9 mouse cellular contexts compared by ENCODE assay signal in the genomic region with DNA sequence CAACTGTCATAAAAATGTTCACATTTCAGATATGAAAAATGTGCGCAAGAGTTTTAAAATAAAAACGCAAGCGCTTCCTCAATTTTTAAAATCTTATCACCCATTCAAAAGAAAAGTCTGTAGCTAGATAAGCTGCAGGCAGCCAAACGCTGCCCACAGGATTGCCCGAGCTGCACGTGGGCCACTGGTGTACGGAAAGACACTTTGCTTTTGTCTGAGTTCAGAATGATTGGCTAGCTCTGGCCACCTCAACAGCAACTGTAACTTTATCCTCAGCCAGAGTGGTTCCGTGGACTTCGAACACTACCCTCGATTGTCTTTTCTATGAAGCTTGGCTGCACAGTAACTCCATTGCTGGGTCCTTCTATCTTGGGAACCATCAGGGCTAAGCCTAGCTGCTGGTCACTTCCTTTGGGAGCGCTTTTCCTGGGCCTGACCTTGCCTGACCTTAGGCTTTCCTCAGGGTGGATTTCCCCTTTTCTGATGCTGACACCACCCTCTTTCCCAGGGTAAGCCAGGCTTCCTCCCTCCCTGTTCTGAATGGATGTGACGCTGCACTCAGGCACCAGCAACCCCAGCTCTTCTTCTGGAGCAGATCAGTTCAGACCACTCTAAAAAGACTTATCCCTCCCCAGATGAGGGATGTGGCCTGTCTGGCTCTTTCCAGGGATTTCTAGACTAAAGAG.
DNase-seq lines count a peak whose midpoint lies in the region; ATAC-seq and TF ChIP-seq lines count a peak whose summit lies in the region.
"Had no signal": no experiment of that assay in that cellular context is flagged by ENCODE, and none has a peak within 500 bp of the region (broad histone marks: within the 10 kb centered on the region; RNA-seq: fewer than 3 reads in every experiment).

No protein-coding gene starts in this region.

- peaks cover 3% of the 10 kb centered on the region; the same call in 1 of the 2 replicates for H3K4me1 ChIP-seq in testis, adult 2 months (ENCODE audit: control insufficient read depth, insufficient read depth, low read length)
- H3K4me1 ChIP-seq in heart, embryonic 16.5 days (ENCODE audit: control insufficient read depth, insufficient read depth, low read length) = peaks cover 46% of the 10 kb centered on the region
- H3K4me1 ChIP-seq in liver, embryonic 14.5 days (replicated peaks; ENCODE audit: control insufficient read depth in 2 of 2, insufficient read depth in 2 of 2, low read length in 1 of 2) = peaks cover 71 to 86% of the 10 kb centered on the region in 2 experiments

- H3K9me3 ChIP-seq in heart, embryonic 16.5 days (replicated peaks; ENCODE audit: control insufficient read depth, low read length) = no peaks in the 10 kb centered on the region
- no peaks in the 10 kb centered on the region for H3K9me3 ChIP-seq in liver, embryonic 14.5 days (ENCODE audit: control insufficient read depth, low read length)
- H3K9me3 ChIP-seq: midbrain, embryonic 12.5 days had no signal

- no peak overlapping the region for H3K9ac ChIP-seq in heart, embryonic 16.5 days (ENCODE audit: low read length)
- no peak overlapping the region for H3K9ac ChIP-seq in liver, embryonic 14.5 days (replicated peaks)
- H3K9ac ChIP-seq: midbrain, embryonic 12.5 days had no signal

- 40% methylated on average over 12 of the region's 12 CpGs for WGBS in heart, embryonic 16.5 days
- WGBS in liver, embryonic 14.5 days (ENCODE audit: insufficient replicate concordance) = 9% methylated on average over 12 of the region's 12 CpGs

- TF ChIP-seq POLR2A in testis, adult 2 months (IDR thresholded peaks at IDR 0.05; ENCODE audit: control insufficient read depth, low read depth, low read length) = no peak

- no peaks in the 10 kb centered on the region for H3K27me3 ChIP-seq in testis, adult 2 months (ENCODE audit: control insufficient read depth, insufficient read depth, low read length)
- H3K27me3 ChIP-seq in heart, embryonic 16.5 days (ENCODE audit: control insufficient read depth, insufficient read depth, low read length) = no peaks in the 10 kb centered on the region
- H3K27me3 ChIP-seq in liver, embryonic 14.5 days (ENCODE audit: control insufficient read depth, insufficient read depth, low read length) = no peaks in the 10 kb centered on the region
- H3K27me3 ChIP-seq: midbrain, embryonic 12.5 days had no signal

- peak overlapping the region; percentile 47 for H3K4me2 ChIP-seq in heart, embryonic 16.5 days (ENCODE audit: low read depth, low read length)
- peak overlapping the region; percentile 52 for H3K4me2 ChIP-seq in liver, embryonic 14.5 days (ENCODE audit: low read depth)
- H3K4me2 ChIP-seq: midbrain, embryonic 12.5 days had no signal

- no peak for TF ChIP-seq CTCF in testis, adult 2 months (IDR thresholded peaks at IDR 0.05; ENCODE audit: control insufficient read depth, insufficient read depth, insufficient replicate concordance, low read depth, low read length)
- TF ChIP-seq CTCF in liver, embryonic 14.5 days (IDR thresholded peaks at IDR 0.05; ENCODE audit: low read depth) = no peak

- no peak for DNase-seq in testis, postnatal 10 days (ENCODE audit: low spot score)
- DNase-seq in liver, embryonic 14.5 days (ENCODE audit: low read depth in 3 of 3, low spot score in 3 of 3) = peak in 1 of 3 experiments; percentile 35
- no peak for DNase-seq in thymus, postnatal 36 days
- DNase-seq in c-Kit-positive CD71-positive TER-119-positive erythroid progenitor cells, embryonic 14.5 days (ENCODE audit: low spot score) = no peak

- H3K4me3 ChIP-seq in testis, adult 2 months (ENCODE audit: control insufficient read depth, low read depth, low read length) = no peak overlapping the region
- no peak overlapping the region for H3K4me3 ChIP-seq in heart, embryonic 16.5 days (ENCODE audit: low read length)
- no peak overlapping the region; a peak in 1 of 4 replicates for H3K4me3 ChIP-seq in liver, embryonic 14.5 days (ENCODE audit: insufficient read depth in 1 of 2, low read depth in 2 of 2, low read length in 2 of 2)
- H3K4me3 ChIP-seq: midbrain, embryonic 12.5 days had no signal

- H3K36me3 ChIP-seq in testis, adult 2 months (ENCODE audit: control insufficient read depth, insufficient read depth, low read length) = no peaks in the 10 kb centered on the region
- H3K36me3 ChIP-seq in heart, embryonic 16.5 days (ENCODE audit: control insufficient read depth, insufficient read depth) = no peaks in the 10 kb centered on the region
- no peaks in the 10 kb centered on the region for H3K36me3 ChIP-seq in liver, embryonic 14.5 days (replicated peaks; ENCODE audit: control insufficient read depth, insufficient read depth, low read depth)
- H3K36me3 ChIP-seq: midbrain, embryonic 12.5 days had no signal

- peak overlapping the region; percentile 69 for H3K27ac ChIP-seq in testis, adult 2 months (ENCODE audit: control insufficient read depth, insufficient read depth, low read depth, low read length)
- peak overlapping the region; percentile 74 for H3K27ac ChIP-seq in heart, embryonic 16.5 days (ENCODE audit: low read length)
- peak overlapping the region; percentile 28; the same call in 1 of the 2 replicates for H3K27ac ChIP-seq in liver, embryonic 14.5 days
- H3K27ac ChIP-seq: kidney, postnatal 0 days; midbrain, embryonic 12.5 days had no signal

- ATAC-seq in heart, embryonic 16.5 days (replicated peaks; ENCODE audit: extremely low read depth, insufficient read depth, low FRiP score) = peak; percentile 16; the same call in 1 of the 2 replicates
- ATAC-seq in liver, embryonic 14.5 days (ENCODE audit: insufficient read depth) = no peak
- ATAC-seq in erythroid progenitor cell, adult 5-6 weeks (replicated peaks; ENCODE audit: low FRiP score, poor library complexity, severe bottlenecking) = no peak

- peak; percentile 42; the same call in 1 of the 2 replicates for TF ChIP-seq EP300 in liver, embryonic 14.5 days (IDR thresholded peaks at IDR 0.05; ENCODE audit: low read depth)
